Mouse (Mus musculus) embryonic facial prominence, embryonic 15.5 days (tissue): Measurements from ENCODE around the gene Tns1. TPM values are rescaled to one million over a fixed set of nuclear protein-coding genes. Genes with fewer than 3 reads are reported as not detected.

Source experiments
- ATAC-seq: fragments of 200-750 bp; cut with Nextera tagmentation; 2 replicates; pipeline ENCODE4 v1.8.0; 2017; ENCODE audit warnings: low read depth, moderate TSS enrichment; ENCODE audit not compliant: insufficient number of reproducible peaks, low FRiP score, low TSS enrichment
- H3K27ac ChIP-seq: fragments of 300-500 bp; sonication (generic); replicated peaks from 2 replicates; pipeline ENCODE4 v1.5.1; 2015; ENCODE audit warnings: mild to moderate bottlenecking, inconsistent platforms
- H3K27me3 ChIP-seq: fragments of 300-500 bp; sonication (generic); 2 replicates; pipeline ENCODE4 v1.6.1; 2015; ENCODE audit warnings: inconsistent platforms
- H3K36me3 ChIP-seq: fragments of 300-500 bp; sonication (generic); 2 replicates; pipeline ENCODE4 v1.6.1; 2015; ENCODE audit warnings: mild to moderate bottlenecking, inconsistent platforms
- H3K4me1 ChIP-seq: fragments of 300-500 bp; sonication (generic); 2 replicates; pipeline ENCODE4 v1.6.1; 2015; ENCODE audit warnings: inconsistent platforms
- H3K4me2 ChIP-seq: fragments of 300-500 bp; sonication (generic); replicated peaks from 2 replicates; pipeline ENCODE4 v1.6.1; 2015; ENCODE audit warnings: mild to moderate bottlenecking, inconsistent platforms
- H3K4me3 ChIP-seq: fragments of 300-500 bp; sonication (generic); replicated peaks from 2 replicates; pipeline ENCODE4 v1.5.1; 2015; ENCODE audit warnings: mild to moderate bottlenecking, inconsistent platforms
- H3K9ac ChIP-seq: fragments of 300-500 bp; sonication (generic); 2 replicates; pipeline ENCODE4 v1.6.1; 2015; ENCODE audit warnings: inconsistent platforms
- H3K9me3 ChIP-seq: fragments of 300-500 bp; sonication (generic); replicated peaks from 2 replicates; pipeline ENCODE4 v1.6.1; 2016; ENCODE audit warnings: inconsistent platforms
- WGBS: fragments of 180-500 bp; shearing (Covaris S2); methylation state at CpG from one replicate; pipeline ENCODE4 v1.1.7; 2015; 5-methylcytosine and 5-hydroxymethylcytosine counted together
- polyA plus RNA-seq: library from polyadenylated mRNA; unstranded; fragments of >200 nt; fragmentation: Nextera tagmentation; extraction: Ambion mirVana; gene quantifications from 2 replicates; pipeline ENCODE4 v1.2.1, GENCODE M21; 2015

The Tns1 gene
- polyA plus RNA-seq, 1 experiment from 2014 or later, result 49.3 TPM

- 18% methylated on average over 8 of the region's 8 CpGs for WGBS
- Histone ChIP-seq H3K4me1 (peaks cover 34% of the 10 kb centered on the region), H3K4me3 (no peak overlapping the region), H3K27me3 (no peaks in the 10 kb centered on the region), H3K4me2 (no peak overlapping the region), H3K9me3 (no peaks in the 10 kb centered on the region), H3K36me3 (peaks cover 48% of the 10 kb centered on the region), H3K27ac (peak overlapping the region; percentile 5; the same call in 1 of the 2 replicates), H3K9ac (no peak overlapping the region)
- ATAC-seq, result peak; percentile 52
Measured at GRCm38 (mm10) chr1:73915218-73916070, 208.8 kb downstream of the Tns1 start.

- WGBS, result 33% methylated on average over 9 of the region's 9 CpGs
- H3K9ac ChIP-seq, result no peak overlapping the region
- no peak overlapping the region for H3K4me2 ChIP-seq
- H3K4me3 ChIP-seq, result no peak overlapping the region
- no peaks in the 10 kb centered on the region for H3K9me3 ChIP-seq
- H3K27me3 ChIP-seq, result no peaks in the 10 kb centered on the region
- peaks cover 35% of the 10 kb centered on the region for H3K36me3 ChIP-seq
- peaks cover 34% of the 10 kb centered on the region for H3K4me1 ChIP-seq
- H3K27ac ChIP-seq, result no peak overlapping the region
- ATAC-seq, result no peak
Measured at GRCm38 (mm10) chr1:73914076-73914475, 210.2 kb downstream of the Tns1 start.

DNA sequence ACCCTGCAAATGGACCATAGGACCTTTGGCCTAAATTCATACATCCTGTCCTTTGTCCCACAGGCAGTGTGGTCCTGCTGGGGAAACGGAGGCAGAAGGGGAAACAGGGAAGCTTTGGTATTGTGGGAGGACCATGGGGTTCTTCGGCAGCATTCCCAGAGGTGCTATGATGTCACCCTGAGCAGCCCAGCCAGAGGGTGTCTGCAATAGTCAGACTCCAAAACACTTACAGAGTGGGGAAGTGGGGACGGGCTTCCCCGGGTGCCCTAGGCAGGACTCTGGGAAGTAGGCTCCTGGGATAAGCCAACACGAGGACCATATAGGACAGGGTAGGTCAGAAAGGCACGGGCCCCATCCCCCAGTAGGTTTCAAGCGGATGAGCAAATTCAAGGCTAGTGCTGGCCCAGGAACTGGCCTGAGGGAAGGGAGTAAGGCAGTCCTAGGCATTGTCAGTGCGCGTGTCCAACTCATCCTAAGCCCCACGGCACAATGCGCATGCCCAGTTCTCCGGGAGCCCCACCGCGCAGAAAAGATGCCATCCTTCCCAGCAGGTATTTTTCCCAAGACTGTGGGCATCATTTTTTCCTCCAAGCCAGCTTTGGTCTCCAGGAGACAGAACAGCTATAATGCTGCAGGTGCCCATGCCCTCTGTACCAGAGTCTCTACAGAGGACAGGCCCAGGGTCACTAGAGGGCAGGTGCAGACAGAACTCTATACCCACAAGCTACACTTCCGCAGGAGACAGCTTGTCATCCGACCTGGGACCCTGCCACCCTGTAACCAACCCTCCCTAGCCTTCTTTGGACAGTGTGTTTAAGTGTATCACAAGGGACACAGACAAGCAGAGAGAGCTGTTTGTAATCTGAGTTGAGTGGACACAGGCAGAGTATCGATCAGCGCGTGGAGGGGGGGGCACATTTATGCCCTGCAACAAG is 210.9 kb downstream of the Tns1 start:
- Histone ChIP-seq H3K27ac (no peak overlapping the region), H3K4me3 (no peak overlapping the region), H3K36me3 (peaks cover 34% of the 10 kb centered on the region), H3K9ac (no peak overlapping the region), H3K4me2 (no peak overlapping the region), H3K27me3 (no peaks in the 10 kb centered on the region), H3K9me3 (no peaks in the 10 kb centered on the region), H3K4me1 (peaks cover 34% of the 10 kb centered on the region)
- ATAC-seq, result no peak
- 73% methylated on average over 19 of the region's 19 CpGs for WGBS

DNA sequence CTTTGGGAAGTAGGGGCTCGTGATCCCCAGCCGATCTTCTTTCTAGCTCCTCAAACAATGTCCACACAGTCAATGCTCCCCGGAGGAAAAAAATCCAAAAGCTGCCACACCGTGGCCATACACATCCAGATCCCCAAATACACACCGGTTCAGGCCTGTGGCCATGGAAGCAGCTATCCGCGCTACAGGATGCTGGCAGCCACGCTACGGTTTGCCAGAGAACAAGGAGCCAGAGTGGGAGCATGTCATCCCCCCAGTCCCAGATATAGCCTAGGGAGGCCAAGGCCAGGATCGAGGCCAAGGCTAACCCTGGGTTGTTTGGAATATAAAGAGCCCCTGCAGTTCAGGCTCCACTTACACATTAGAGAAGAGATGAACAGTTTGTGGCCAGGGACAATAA is 211.8 kb downstream of the Tns1 start:
- H3K27me3 ChIP-seq, result no peaks in the 10 kb centered on the region
- no peak overlapping the region for H3K27ac ChIP-seq
- no peaks in the 10 kb centered on the region for H3K9me3 ChIP-seq
- H3K4me1 ChIP-seq, result peaks cover 34% of the 10 kb centered on the region
- 87% methylated on average over 10 of the region's 10 CpGs for WGBS
- no peak overlapping the region for H3K9ac ChIP-seq
- peaks cover 25% of the 10 kb centered on the region for H3K36me3 ChIP-seq
- no peak overlapping the region for H3K4me2 ChIP-seq
- no peak overlapping the region for H3K4me3 ChIP-seq
- ATAC-seq, result no peak

DNA sequence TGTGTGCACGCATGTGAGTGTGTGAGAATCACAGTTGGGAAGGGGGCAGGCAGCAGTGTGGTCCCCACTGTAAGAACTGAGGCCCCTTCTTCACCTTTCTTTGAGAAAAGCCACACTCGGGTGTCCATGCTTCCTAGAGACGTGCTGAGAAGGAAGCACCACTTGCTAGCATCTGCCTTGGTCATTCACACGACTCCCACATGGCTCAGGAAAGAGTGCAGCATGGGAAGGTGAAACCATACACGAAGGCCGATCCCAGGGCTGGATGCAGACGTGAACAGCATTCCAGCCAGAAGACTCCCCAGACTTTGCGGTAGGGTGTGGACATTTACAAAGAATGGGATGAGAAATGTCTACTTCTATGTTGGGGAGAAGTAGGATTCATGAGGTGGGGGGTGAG is 212.3 kb downstream of the Tns1 start:
- peaks cover 34% of the 10 kb centered on the region for H3K4me1 ChIP-seq
- no peak overlapping the region for H3K27ac ChIP-seq
- H3K4me2 ChIP-seq, result no peak overlapping the region
- ATAC-seq, result no peak
- no peak overlapping the region for H3K4me3 ChIP-seq
- H3K9ac ChIP-seq, result no peak overlapping the region
- no peaks in the 10 kb centered on the region for H3K9me3 ChIP-seq
- WGBS, result 77% methylated on average over 8 of the region's 8 CpGs
- H3K27me3 ChIP-seq, result no peaks in the 10 kb centered on the region
- peaks cover 20% of the 10 kb centered on the region; the same call in 1 of the 2 replicates for H3K36me3 ChIP-seq

GRCm38 (mm10) chr1:73910701-73911100 is 213.5 kb downstream of the Tns1 start:
- 68% methylated on average over 8 of the region's 8 CpGs for WGBS
- H3K9ac ChIP-seq, result no peak overlapping the region
- no peaks in the 10 kb centered on the region for H3K27me3 ChIP-seq
- peaks cover 35% of the 10 kb centered on the region for H3K4me1 ChIP-seq
- no peak overlapping the region for H3K27ac ChIP-seq
- H3K4me2 ChIP-seq, result no peak overlapping the region
- no peaks in the 10 kb centered on the region for H3K9me3 ChIP-seq
- ATAC-seq, result no peak
- no peak overlapping the region for H3K4me3 ChIP-seq
- H3K36me3 ChIP-seq, result peaks cover 10% of the 10 kb centered on the region; the same call in 1 of the 2 replicates

DNA sequence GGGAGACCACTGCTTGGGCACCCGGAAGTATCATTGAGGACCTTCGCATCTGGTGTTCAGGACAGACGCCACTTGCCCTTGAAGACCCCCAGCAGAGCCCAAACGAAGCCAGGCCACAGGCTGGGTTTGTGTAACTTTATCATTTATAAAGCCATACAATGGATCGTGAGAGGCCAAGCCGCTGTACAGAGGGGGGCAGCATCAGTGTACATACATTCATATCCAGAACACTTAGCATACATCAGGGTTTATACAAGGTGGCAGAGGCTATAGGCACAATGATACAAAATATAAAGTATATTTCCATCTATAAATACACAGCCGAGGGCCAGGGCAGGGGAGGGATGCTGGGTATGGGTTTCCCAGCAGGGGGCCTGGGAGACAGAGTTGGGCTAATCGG is 214.1 kb downstream of the Tns1 start:
- Histone ChIP-seq H3K9me3 (no peaks in the 10 kb centered on the region), H3K9ac (no peak overlapping the region), H3K36me3 (peaks cover 10% of the 10 kb centered on the region; the same call in 1 of the 2 replicates), H3K27ac (no peak overlapping the region), H3K27me3 (no peaks in the 10 kb centered on the region), H3K4me2 (no peak overlapping the region), H3K4me3 (no peak overlapping the region), H3K4me1 (peaks cover 29% of the 10 kb centered on the region)
- ATAC-seq, result no peak
- 83% methylated on average over 8 of the region's 8 CpGs for WGBS

GRCm38 (mm10) chr1:73909191-73909983 is 214.9 kb downstream of the Tns1 start:
- no peak for ATAC-seq
- Histone ChIP-seq H3K4me3 (no peak overlapping the region), H3K27ac (no peak overlapping the region), H3K27me3 (no peaks in the 10 kb centered on the region), H3K9me3 (no peaks in the 10 kb centered on the region), H3K4me2 (no peak overlapping the region), H3K9ac (no peak overlapping the region), H3K4me1 (peaks cover 22% of the 10 kb centered on the region), H3K36me3 (peaks cover 10% of the 10 kb centered on the region; the same call in 1 of the 2 replicates)
- 57% methylated on average over 2 of the region's 2 CpGs for WGBS

DNA sequence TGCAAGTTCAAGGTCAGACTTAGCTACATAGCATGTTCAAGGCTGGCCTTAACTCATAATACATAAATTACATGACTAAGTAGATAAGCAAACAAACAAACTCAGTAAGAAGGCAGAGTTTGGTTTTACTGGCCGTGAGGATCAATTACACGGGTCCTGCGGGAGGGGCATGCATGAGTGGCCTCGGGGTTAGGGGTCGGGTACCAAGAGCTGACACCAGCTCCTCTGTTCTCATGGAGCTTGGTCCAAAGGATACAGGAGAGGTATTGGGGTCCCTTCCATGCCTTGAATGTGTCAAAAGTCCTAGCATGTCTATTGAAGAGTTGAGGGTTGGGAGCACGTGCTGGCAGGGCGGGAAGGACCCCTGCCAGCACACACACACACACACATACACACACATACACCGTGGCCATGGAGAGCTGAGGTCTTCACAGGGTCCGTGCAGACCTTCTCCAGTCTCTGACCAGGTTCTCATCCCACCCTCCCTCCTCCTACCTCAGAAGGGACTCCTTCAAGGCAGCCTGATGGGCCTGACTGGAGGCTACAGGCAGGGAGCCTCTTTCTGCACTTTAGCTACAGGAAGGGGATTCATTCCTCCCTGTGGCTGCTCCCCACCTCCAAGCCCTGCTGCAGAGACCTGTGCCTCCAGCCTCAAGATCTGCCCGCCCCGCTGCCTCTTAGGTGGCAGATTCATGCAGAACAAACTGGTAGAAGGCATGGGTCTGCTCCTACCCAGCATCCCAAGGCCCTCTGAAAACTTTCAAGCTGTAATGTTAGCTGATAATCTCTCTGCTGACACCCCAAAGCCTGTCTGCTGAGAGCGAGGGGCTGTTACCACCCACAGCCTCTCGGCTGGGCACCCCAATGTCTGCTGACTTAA is 215.9 kb downstream of the Tns1 start:
- Histone ChIP-seq H3K36me3 (peaks cover 3% of the 10 kb centered on the region; the same call in 1 of the 2 replicates), H3K4me2 (no peak overlapping the region), H3K27ac (no peak overlapping the region), H3K9me3 (no peaks in the 10 kb centered on the region), H3K9ac (no peak overlapping the region), H3K27me3 (no peaks in the 10 kb centered on the region), H3K4me1 (peaks cover 12% of the 10 kb centered on the region; the same call in 1 of the 2 replicates), H3K4me3 (no peak overlapping the region)
- no peak for ATAC-seq
- 57% methylated on average over 13 of the region's 13 CpGs for WGBS

GRCm38 (mm10) chr1:73907166-73907565 is 217.1 kb downstream of the Tns1 start:
- ATAC-seq, result no peak
- Histone ChIP-seq H3K9ac (no peak overlapping the region), H3K4me3 (no peak overlapping the region), H3K27me3 (no peaks in the 10 kb centered on the region), H3K27ac (no peak overlapping the region), H3K9me3 (no peaks in the 10 kb centered on the region), H3K36me3 (no peaks in the 10 kb centered on the region), H3K4me2 (no peak overlapping the region), H3K4me1 (peaks cover 16% of the 10 kb centered on the region; the same call in 1 of the 2 replicates)
- 91% methylated on average over 28 of the region's 28 CpGs for WGBS
